Mouse (Mus musculus) bone marrow, adult 2 months (tissue): ENCODE results near the gene Msmo1.

ENCODE experiments used
- CTCF ChIP-seq: fragments of 200-500 bp; IDR thresholded peaks from 2 replicates; pipeline ENCODE4 v1.5.1; 2011; ENCODE audit warnings: low read length, control low read depth; ENCODE audit not compliant: control insufficient read depth, insufficient read depth
- POLR2A ChIP-seq: fragments of 200-500 bp; IDR thresholded peaks from 2 replicates; pipeline ENCODE4 v1.6.1; 2011; ENCODE audit warnings: low read depth, mild to moderate bottlenecking, control low read depth, low read length, borderline replicate concordance; ENCODE audit not compliant: control insufficient read depth

DNA sequence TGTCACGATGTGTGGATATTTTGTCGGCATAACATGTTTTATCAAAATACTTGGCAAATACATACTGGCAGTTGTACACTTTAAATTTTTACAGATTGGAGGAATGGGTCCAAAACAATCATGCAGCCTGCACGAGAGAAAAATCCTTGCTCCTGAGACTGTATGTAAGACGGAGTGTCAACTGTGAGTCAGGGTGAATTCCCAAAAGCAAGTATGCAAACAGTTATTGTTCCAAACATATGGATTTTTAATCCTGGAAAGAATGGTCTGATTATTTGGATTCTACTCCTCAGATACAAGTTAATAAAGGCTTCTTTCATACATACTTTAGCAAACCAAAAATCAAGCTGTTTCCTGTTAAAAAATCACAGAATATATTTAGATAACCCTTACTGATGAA lies 44.9 kb downstream of the Msmo1 start:
- TF ChIP-seq CTCF (no peak), POLR2A (no peak)
